Mouse (Mus musculus) cerebellum, postnatal 36 days (tissue): ENCODE results near the gene Ppt2.

ENCODE experiments used
- DNase-seq, 2 experiments: peaks; one replicate each; pipeline ENCODE4 v3.0.0; 2021 to 2022; ENCODE audit warnings: mixed read lengths in 2 of 2

Ppt2 gene

GRCm38 (mm10) chr17:34655581-34655991 lies 27.3 kb upstream of the Ppt2 start:
- DNase-seq: peak; percentile 33 to 38

- DNase-seq: no peak
Measured at GRCm38 (mm10) chr17:34655160-34655559, 26.9 kb upstream of the Ppt2 start.

- peak; percentile 4 to 39 for DNase-seq
Measured at GRCm38 (mm10) chr17:34654392-34654791, 26.1 kb upstream of the Ppt2 start.

GRCm38 (mm10) chr17:34653746-34654285 lies 25.5 kb upstream of the Ppt2 start:
- DNase-seq: peak; percentile 48 to 54

GRCm38 (mm10) chr17:34652985-34653384 lies 24.7 kb upstream of the Ppt2 start:
- no peak for DNase-seq

GRCm38 (mm10) chr17:34652546-34652945 lies 24.2 kb upstream of the Ppt2 start:
- DNase-seq: no peak

- peak; percentile 36 to 43 for DNase-seq
Measured at GRCm38 (mm10) chr17:34651507-34652221, 23.4 kb upstream of the Ppt2 start.

- no peak for DNase-seq
Measured at GRCm38 (mm10) chr17:34650781-34651180, 22.5 kb upstream of the Ppt2 start.

GRCm38 (mm10) chr17:34649106-34649864 lies 21.0 kb upstream of the Ppt2 start:
- DNase-seq: no peak

- DNase-seq: no peak
Measured at GRCm38 (mm10) chr17:34648141-34648890, 20.0 kb upstream of the Ppt2 start.

GRCm38 (mm10) chr17:34646906-34647787 lies 18.8 kb upstream of the Ppt2 start, which contains the start of gene Atf6b:
Gene Atf6b, plus strand, starts transcription at chr17:34647146.
- DNase-seq: peak; percentile 93 to 94

- no peak for DNase-seq
Measured at GRCm38 (mm10) chr17:34645831-34646511, 17.7 kb upstream of the Ppt2 start.

GRCm38 (mm10) chr17:34645256-34645829 lies 17.0 kb upstream of the Ppt2 start:
- DNase-seq: no peak

GRCm38 (mm10) chr17:34644608-34645007 lies 16.3 kb upstream of the Ppt2 start, which contains the start of gene Fkbpl:
Gene Fkbpl, plus strand, starts transcription at chr17:34644764.
- peak; percentile 95 to 99 for DNase-seq

GRCm38 (mm10) chr17:34643944-34644343 lies 15.6 kb upstream of the Ppt2 start:
- DNase-seq: peak; percentile 79 to 82

- no peak for DNase-seq
Measured at GRCm38 (mm10) chr17:34643379-34643778, 15.1 kb upstream of the Ppt2 start.

- DNase-seq: no peak
Measured at GRCm38 (mm10) chr17:34641945-34642344, 13.6 kb upstream of the Ppt2 start.

- DNase-seq: peak; percentile 85 to 89
Measured at GRCm38 (mm10) chr17:34640778-34641601, 12.7 kb upstream of the Ppt2 start.

GRCm38 (mm10) chr17:34639461-34640255 lies 11.3 kb upstream of the Ppt2 start:
- DNase-seq: peak in 1 of 2 experiments; percentile 22
